Comparison of ENCODE assay signal across 9 mouse cellular contexts in genomic region chr2:160887284-160887683, GRCm38 (mm10). TPM values are rescaled to one million over a fixed set of nuclear protein-coding genes. Genes with fewer than 3 reads are reported as not detected.
A peak's percentile ranks its signal among the peaks of the same experiment; 100 is the strongest.
DNase-seq lines count a peak whose midpoint lies in the region; ATAC-seq lines count a peak whose summit lies in the region.
"Had no signal": no experiment of that assay in that cellular context is flagged by ENCODE, and none has a peak within 500 bp of the region (broad histone marks: within the 10 kb centered on the region; RNA-seq: fewer than 3 reads in every experiment).

No protein-coding gene starts in this region.

- no peaks in the 10 kb centered on the region for H3K9me3 ChIP-seq in hindbrain, embryonic 10.5 days
- no peaks in the 10 kb centered on the region for H3K9me3 ChIP-seq in lung, embryonic 15.5 days

- 0 out of 2 replicates have a peak overlapping the region, but pooled peaks have one; percentile 26 for H3K9ac ChIP-seq in lung, embryonic 15.5 days

- peak; percentile 44 for DNase-seq in MEL-GATA-1-ER (ENCODE audit: extremely low read depth, low read depth)
- DNase-seq in cerebellum, adult 9-10 months, result peak; percentile 92
- peak; percentile 82 for DNase-seq in hindbrain, embryonic 10.5 days (ENCODE audit: low spot score)
- DNase-seq in layer of hippocampus, adult 9-10 months (ENCODE audit: low spot score), result peak; percentile 87
- DNase-seq in ovary, postnatal 14 days (ENCODE audit: low spot score), result peak; percentile 75
- DNase-seq in thymus, postnatal 10 days (ENCODE audit: low spot score in 2 of 2), result peak; percentile 26 to 46

- H3K27me3 ChIP-seq in hindbrain, embryonic 10.5 days (ENCODE audit: insufficient read depth, poor library complexity, severe bottlenecking), result peaks cover 27% of the 10 kb centered on the region
- H3K27me3 ChIP-seq in lung, embryonic 15.5 days, result no peaks in the 10 kb centered on the region; the same call in 1 of the 2 replicates

- H3K4me3 ChIP-seq in hindbrain, embryonic 10.5 days, result peak overlapping the region; percentile 54
- peak overlapping the region; percentile 42 for H3K4me3 ChIP-seq in lung, embryonic 15.5 days
- H3K4me3 ChIP-seq: myocyte had no signal

- WGBS in hindbrain, embryonic 10.5 days, result 3% methylated on average over 11 of the region's 11 CpGs
- 3% methylated on average over 11 of the region's 11 CpGs for WGBS in lung, embryonic 15.5 days

- peak overlapping the region; percentile 84 for H3K4me2 ChIP-seq in lung, embryonic 15.5 days

- peak; percentile 91 for ATAC-seq in frontal cortex, adult (ENCODE audit: low TSS enrichment)
- peak; percentile 75; the same call in 1 of the 2 replicates for ATAC-seq in lung, embryonic 15.5 days (ENCODE audit: borderline replicate concordance, extremely low read depth, low FRiP score, low TSS enrichment)

- H3K27ac ChIP-seq in hindbrain, embryonic 10.5 days, result no peak overlapping the region
- no peak overlapping the region for H3K27ac ChIP-seq in lung, embryonic 15.5 days

- no peaks in the 10 kb centered on the region for H3K36me3 ChIP-seq in hindbrain, embryonic 10.5 days
- no peaks in the 10 kb centered on the region for H3K36me3 ChIP-seq in lung, embryonic 15.5 days

- peaks cover 14% of the 10 kb centered on the region for H3K4me1 ChIP-seq in hindbrain, embryonic 10.5 days (replicated peaks)
- H3K4me1 ChIP-seq in lung, embryonic 15.5 days, result peaks cover 8% of the 10 kb centered on the region; the same call in 1 of the 2 replicates

RNA-seq across cellular contexts. Expression of gene Lpin3, which starts 6.8 kb away (rescaled TPM):
- 0.52 and 1.1 TPM in 2 replicates for polyA plus RNA-seq in hindbrain, embryonic 10.5 days (2016; fragmentation: Nextera tagmentation; extraction: Ambion mirVana)
- 3.2 and 3.6 TPM in 2 replicates for polyA plus RNA-seq in lung, embryonic 15.5 days (2015; fragmentation: Nextera tagmentation; extraction: Ambion mirVana)

RNA-seq across cellular contexts. Expression of gene Zhx3, which starts 14.5 kb away (rescaled TPM):
- polyA plus RNA-seq in hindbrain, embryonic 10.5 days (2016; fragmentation: Nextera tagmentation; extraction: Ambion mirVana), result 7.3 and 7.6 TPM in 2 replicates
- 11.5 and 12.1 TPM in 2 replicates for polyA plus RNA-seq in lung, embryonic 15.5 days (2015; fragmentation: Nextera tagmentation; extraction: Ambion mirVana)

RNA-seq across cellular contexts. Expression of gene Emilin3, which starts 24.8 kb away (rescaled TPM):
- polyA plus RNA-seq in hindbrain, embryonic 10.5 days (2016; fragmentation: Nextera tagmentation; extraction: Ambion mirVana), result 2.6 and 3.4 TPM in 2 replicates
- polyA plus RNA-seq in lung, embryonic 15.5 days (2015; fragmentation: Nextera tagmentation; extraction: Ambion mirVana), result 11.7 and 15.5 TPM in 2 replicates
- polyA plus RNA-seq: myocyte had no signal

Comparison
In these comparisons a context has a peak if more than half of its experiments do, and no peak if none do; other contexts are left out.
1. DNase-seq: peak in every context shown above with its lines; median percentile 92 in cerebellum, adult 9-10 months; 87 in layer of hippocampus, adult 9-10 months; 82 in hindbrain, embryonic 10.5 days; 75 in ovary, postnatal 14 days; 44 in MEL-GATA-1-ER; 36 in thymus, postnatal 10 days.